Mouse (Mus musculus): ENCODE measurements around the gene Aqp2. TPM values are rescaled to one million over a fixed set of nuclear protein-coding genes. Genes with fewer than 3 reads are reported as not detected.

The Aqp2 gene
- polyA plus RNA-seq, 1 experiment from 2014 or later: not detected

DNA sequence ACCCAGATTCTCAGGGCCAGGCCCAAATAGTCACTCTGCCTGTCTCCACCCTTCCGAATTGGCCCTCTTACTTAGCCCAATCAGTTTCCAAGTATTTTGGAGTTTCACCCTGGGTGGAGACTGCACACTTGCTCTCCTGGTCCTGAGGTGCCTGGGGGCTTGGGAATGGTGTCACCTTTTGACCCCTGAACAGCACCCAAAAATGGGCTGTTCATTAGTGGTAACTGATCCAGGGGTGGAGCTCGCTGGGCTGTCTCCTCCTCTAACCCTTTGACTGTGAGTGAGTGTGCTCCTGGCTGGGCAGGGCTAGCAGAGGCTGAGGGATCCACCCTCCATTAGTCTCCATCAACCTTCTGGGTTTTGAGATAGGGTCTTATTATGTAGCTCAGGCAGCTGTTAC lies 29.0 kb upstream of the Aqp2 start:
- Histone ChIP-seq H3K4me3 (ENCODE audit: low read depth, low read length) (no peak overlapping the region), H3K4me1 (replicated peaks; ENCODE audit: control insufficient read depth, insufficient read depth, low read length) (no peaks in the 10 kb centered on the region), H3K27ac (ENCODE audit: low read depth, low read length) (no peak overlapping the region), H3K4me2 (replicated peaks; ENCODE audit: low read depth, low read length) (no peak overlapping the region), H3K36me3 (ENCODE audit: control insufficient read depth, insufficient read depth, low read length) (no peaks in the 10 kb centered on the region), H3K9ac (ENCODE audit: low read depth, low read length) (no peak overlapping the region), H3K27me3 (ENCODE audit: control insufficient read depth, insufficient read depth, low read length) (no peaks in the 10 kb centered on the region), H3K9me3 (ENCODE audit: control insufficient read depth, low read length) (no peaks in the 10 kb centered on the region)
- no peak for ATAC-seq (ENCODE audit: low FRiP score)
- WGBS: 52% methylated on average over 2 of the region's 2 CpGs
- no peak for DNase-seq (ENCODE audit: low spot score)

DNA sequence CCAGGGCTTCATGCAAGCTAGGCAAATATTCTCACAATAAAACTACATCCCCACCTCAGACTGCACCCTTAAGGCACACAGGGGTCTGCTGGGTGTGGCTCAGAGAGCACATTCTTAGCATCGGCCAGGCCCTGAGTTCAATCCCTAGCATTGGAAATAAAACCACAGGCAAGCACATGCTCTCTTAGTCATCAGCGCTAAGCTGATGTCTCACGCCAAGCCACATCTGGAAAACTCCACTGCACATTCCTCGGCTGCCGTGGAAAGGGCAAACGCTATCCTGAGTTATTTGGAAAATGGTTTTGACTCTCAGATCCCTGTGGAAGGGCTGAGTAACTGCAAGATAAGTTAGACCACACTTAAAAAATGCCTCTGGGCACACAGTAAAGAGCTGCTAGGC lies 25.1 kb upstream of the Aqp2 start:
- DNase-seq (ENCODE audit: low spot score) (no peak), ATAC-seq (ENCODE audit: low FRiP score) (no peak)
- WGBS: 71% methylated on average over 6 of the region's 6 CpGs
- H3K4me2 ChIP-seq (replicated peaks; ENCODE audit: low read depth, low read length): no peak overlapping the region
- no peaks in the 10 kb centered on the region for H3K36me3 ChIP-seq (ENCODE audit: control insufficient read depth, insufficient read depth, low read length)
- H3K9me3 ChIP-seq (ENCODE audit: control insufficient read depth, low read length): no peaks in the 10 kb centered on the region
- no peak overlapping the region for H3K4me3 ChIP-seq (ENCODE audit: low read depth, low read length)
- H3K4me1 ChIP-seq (replicated peaks; ENCODE audit: control insufficient read depth, insufficient read depth, low read length): no peaks in the 10 kb centered on the region
- H3K27ac ChIP-seq (ENCODE audit: low read depth, low read length): no peak overlapping the region
- H3K27me3 ChIP-seq (ENCODE audit: control insufficient read depth, insufficient read depth, low read length): no peaks in the 10 kb centered on the region
- H3K9ac ChIP-seq (ENCODE audit: low read depth, low read length): no peak overlapping the region

DNA sequence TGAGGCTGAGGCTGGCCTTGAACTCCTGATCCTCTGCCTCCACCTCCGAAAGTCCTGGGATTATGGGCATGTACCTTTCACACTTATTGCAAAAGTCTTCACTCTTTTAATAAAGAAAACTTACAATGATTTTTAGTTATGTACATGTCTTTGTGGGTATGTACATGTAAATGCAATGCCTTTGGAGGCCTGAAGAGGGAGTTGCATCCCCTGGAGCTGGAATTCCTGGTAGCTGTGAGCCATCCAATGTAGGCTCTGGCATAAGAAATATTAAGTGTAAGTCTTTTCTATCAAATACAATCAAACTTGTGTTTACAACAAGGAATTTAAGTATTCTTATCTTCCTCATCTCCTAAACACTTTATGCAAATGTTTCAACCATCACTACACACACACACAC lies 19.9 kb upstream of the Aqp2 start:
- no peak for DNase-seq (ENCODE audit: low spot score)

DNA sequence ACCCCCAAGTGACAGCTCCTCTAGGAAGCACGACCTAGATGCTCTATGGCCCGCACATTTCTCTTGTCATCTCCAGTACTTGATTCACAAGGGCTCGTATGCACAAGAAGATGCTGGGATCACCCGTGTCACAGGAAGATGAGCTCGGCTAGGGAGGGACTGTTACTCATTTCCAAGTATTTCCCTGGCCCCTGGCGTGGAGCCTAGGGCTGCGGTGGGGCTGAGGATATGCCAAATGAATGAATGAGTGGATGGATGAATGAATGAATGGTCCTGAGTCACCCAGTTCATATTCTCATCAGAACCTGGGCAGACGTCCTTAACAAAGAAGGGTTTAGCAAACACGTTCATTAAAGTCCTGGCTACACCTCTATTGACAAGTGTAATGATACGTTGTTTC lies 18.6 kb upstream of the Aqp2 start:
- Histone ChIP-seq H3K9me3 (ENCODE audit: control insufficient read depth, low read length) (no peaks in the 10 kb centered on the region), H3K27ac (ENCODE audit: low read depth, low read length) (no peak overlapping the region), H3K27me3 (ENCODE audit: control insufficient read depth, insufficient read depth, low read length) (no peaks in the 10 kb centered on the region), H3K9ac (ENCODE audit: low read depth, low read length) (no peak overlapping the region), H3K36me3 (ENCODE audit: control insufficient read depth, insufficient read depth, low read length) (no peaks in the 10 kb centered on the region), H3K4me1 (replicated peaks; ENCODE audit: control insufficient read depth, insufficient read depth, low read length) (no peaks in the 10 kb centered on the region), H3K4me2 (replicated peaks; ENCODE audit: low read depth, low read length) (no peak overlapping the region), H3K4me3 (ENCODE audit: low read depth, low read length) (no peak overlapping the region)
- DNase-seq (ENCODE audit: low spot score) (no peak), ATAC-seq (ENCODE audit: low FRiP score) (no peak)
- 86% methylated on average over 10 of the region's 10 CpGs for WGBS

More for the DNA sequence above, 19.9 kb upstream of the Aqp2 start:
- no peaks in the 10 kb centered on the region for H3K27me3 ChIP-seq (ENCODE audit: control insufficient read depth, insufficient read depth, low read length)
- no peak for ATAC-seq (ENCODE audit: low FRiP score)
- H3K4me1 ChIP-seq (replicated peaks; ENCODE audit: control insufficient read depth, insufficient read depth, low read length): no peaks in the 10 kb centered on the region
- no peak overlapping the region for H3K27ac ChIP-seq (ENCODE audit: low read depth, low read length)
- H3K9me3 ChIP-seq (ENCODE audit: control insufficient read depth, low read length): no peaks in the 10 kb centered on the region
- no peak overlapping the region for H3K4me2 ChIP-seq (replicated peaks; ENCODE audit: low read depth, low read length)
- no peak overlapping the region for H3K4me3 ChIP-seq (ENCODE audit: low read depth, low read length)
- H3K36me3 ChIP-seq (ENCODE audit: control insufficient read depth, insufficient read depth, low read length): no peaks in the 10 kb centered on the region
- H3K9ac ChIP-seq (ENCODE audit: low read depth, low read length): no peak overlapping the region
- WGBS: 92% methylated on average over 1 of the region's 1 CpGs

DNA sequence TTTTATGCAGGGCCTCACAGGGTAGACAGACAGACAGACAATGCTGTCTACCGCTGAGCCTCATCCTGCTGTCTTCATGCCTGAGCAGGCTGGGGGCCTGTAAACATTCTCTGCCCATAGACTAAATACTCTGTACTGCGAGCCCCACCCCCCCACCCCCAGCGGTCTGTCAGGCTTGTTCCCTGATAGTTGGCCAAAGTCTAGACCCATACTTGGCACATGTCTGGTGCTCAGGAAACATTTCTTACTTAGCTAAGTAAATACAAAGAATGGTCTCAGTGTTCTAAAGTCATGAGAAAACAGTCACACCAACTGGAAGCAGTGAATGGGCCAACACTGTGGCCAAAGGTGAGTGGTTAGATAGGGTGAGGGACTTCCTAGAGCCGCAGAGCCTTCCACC lies 11.5 kb upstream of the Aqp2 start:
- no peak overlapping the region for H3K4me2 ChIP-seq (replicated peaks; ENCODE audit: low read depth, low read length)
- no peaks in the 10 kb centered on the region for H3K9me3 ChIP-seq (ENCODE audit: control insufficient read depth, low read length)
- 75% methylated on average over 4 of the region's 4 CpGs for WGBS
- no peak for ATAC-seq (ENCODE audit: low FRiP score)
- H3K36me3 ChIP-seq (ENCODE audit: control insufficient read depth, insufficient read depth, low read length): no peaks in the 10 kb centered on the region
- H3K9ac ChIP-seq (ENCODE audit: low read depth, low read length): no peak overlapping the region
- no peak for DNase-seq (ENCODE audit: low spot score)
- H3K4me1 ChIP-seq (replicated peaks; ENCODE audit: control insufficient read depth, insufficient read depth, low read length): no peaks in the 10 kb centered on the region
- no peak overlapping the region for H3K27ac ChIP-seq (ENCODE audit: low read depth, low read length)
- H3K4me3 ChIP-seq (ENCODE audit: low read depth, low read length): no peak overlapping the region
- no peaks in the 10 kb centered on the region for H3K27me3 ChIP-seq (ENCODE audit: control insufficient read depth, insufficient read depth, low read length)

GRCm38 (mm10) chr15:99568682-99569081 lies 10.2 kb upstream of the Aqp2 start:
- Histone ChIP-seq H3K9ac (ENCODE audit: low read depth, low read length) (no peak overlapping the region), H3K9me3 (ENCODE audit: control insufficient read depth, low read length) (no peaks in the 10 kb centered on the region), H3K36me3 (ENCODE audit: control insufficient read depth, insufficient read depth, low read length) (no peaks in the 10 kb centered on the region), H3K27ac (ENCODE audit: low read depth, low read length) (no peak overlapping the region), H3K4me3 (ENCODE audit: low read depth, low read length) (no peak overlapping the region), H3K27me3 (ENCODE audit: control insufficient read depth, insufficient read depth, low read length) (no peaks in the 10 kb centered on the region), H3K4me1 (replicated peaks; ENCODE audit: control insufficient read depth, insufficient read depth, low read length) (no peaks in the 10 kb centered on the region), H3K4me2 (replicated peaks; ENCODE audit: low read depth, low read length) (no peak overlapping the region)
- WGBS: 63% methylated on average over 6 of the region's 6 CpGs
- DNase-seq (ENCODE audit: low spot score): no peak
- ATAC-seq (ENCODE audit: low FRiP score): no peak

- ATAC-seq (ENCODE audit: low FRiP score): no peak
- no peak overlapping the region for H3K27ac ChIP-seq (ENCODE audit: low read depth, low read length)
- H3K36me3 ChIP-seq (ENCODE audit: control insufficient read depth, insufficient read depth, low read length): no peaks in the 10 kb centered on the region
- no peaks in the 10 kb centered on the region for H3K9me3 ChIP-seq (ENCODE audit: control insufficient read depth, low read length)
- DNase-seq (ENCODE audit: low spot score): no peak
- H3K4me2 ChIP-seq (replicated peaks; ENCODE audit: low read depth, low read length): no peak overlapping the region
- 77% methylated on average over 10 of the region's 10 CpGs for WGBS
- H3K27me3 ChIP-seq (ENCODE audit: control insufficient read depth, insufficient read depth, low read length): no peaks in the 10 kb centered on the region
- H3K4me1 ChIP-seq (replicated peaks; ENCODE audit: control insufficient read depth, insufficient read depth, low read length): no peaks in the 10 kb centered on the region
- no peak overlapping the region for H3K4me3 ChIP-seq (ENCODE audit: low read depth, low read length)
- H3K9ac ChIP-seq (ENCODE audit: low read depth, low read length): no peak overlapping the region
These were observed 9.7 kb upstream of the Aqp2 start for GRCm38 (mm10) chr15:99569123-99569522.

DNA sequence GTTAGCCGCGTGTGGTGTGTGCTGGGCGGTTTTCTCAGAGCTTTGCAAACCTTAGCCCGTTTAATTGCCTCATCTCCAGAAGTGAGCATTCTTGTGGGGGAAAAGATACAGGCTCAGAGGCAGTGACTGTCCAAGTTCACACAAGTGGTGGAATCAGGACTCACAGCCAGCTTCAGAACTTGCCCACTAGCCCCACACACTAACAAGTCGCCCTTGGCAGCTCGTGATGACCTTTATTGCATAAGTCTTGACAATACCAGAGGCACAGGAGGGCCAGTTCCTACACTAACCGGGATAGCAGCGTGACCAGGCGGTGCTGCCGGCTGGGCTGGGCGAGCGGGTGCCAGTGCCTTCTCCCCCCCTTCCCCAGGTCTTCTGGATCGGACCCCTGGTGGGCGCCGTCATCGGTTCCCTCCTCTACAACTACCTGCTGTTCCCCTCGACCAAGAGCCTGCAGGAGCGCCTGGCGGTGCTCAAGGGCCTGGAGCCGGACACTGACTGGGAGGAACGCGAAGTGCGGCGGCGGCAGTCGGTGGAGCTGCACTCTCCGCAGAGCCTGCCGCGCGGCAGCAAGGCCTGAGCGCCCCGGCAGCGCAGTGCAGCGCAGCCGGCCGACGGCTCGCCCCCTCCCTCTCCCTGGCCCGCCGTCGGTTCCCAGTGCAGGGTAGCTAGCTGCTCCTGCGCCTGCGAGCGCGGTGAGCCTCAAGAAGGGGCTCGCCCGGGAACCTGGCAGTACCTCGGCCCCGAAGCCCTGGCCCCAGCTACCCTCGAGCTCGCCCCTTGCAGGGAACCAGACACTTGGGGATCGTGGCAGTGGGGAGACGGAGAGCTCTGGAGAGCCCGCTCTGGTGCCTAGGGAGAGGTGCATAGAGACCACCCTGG lies 4.8 kb downstream of the Aqp2 start:
- no peaks in the 10 kb centered on the region for H3K36me3 ChIP-seq (ENCODE audit: control insufficient read depth, insufficient read depth, low read length)
- H3K4me3 ChIP-seq (ENCODE audit: low read depth, low read length): peak overlapping the region; percentile 31
- H3K27ac ChIP-seq (ENCODE audit: low read depth, low read length): no peak overlapping the region
- peak overlapping the region; percentile 37; the same call in 1 of the 2 replicates for H3K9ac ChIP-seq (ENCODE audit: low read depth, low read length)
- H3K27me3 ChIP-seq (ENCODE audit: control insufficient read depth, insufficient read depth, low read length): peaks cover 58% of the 10 kb centered on the region
- H3K4me2 ChIP-seq (replicated peaks; ENCODE audit: low read depth, low read length): peak overlapping the region; percentile 55
- peaks cover 10% of the 10 kb centered on the region for H3K4me1 ChIP-seq (replicated peaks; ENCODE audit: control insufficient read depth, insufficient read depth, low read length)
- WGBS: 3% methylated on average over 52 of the region's 54 CpGs
- H3K9me3 ChIP-seq (ENCODE audit: control insufficient read depth, low read length): no peaks in the 10 kb centered on the region
- DNase-seq (ENCODE audit: low spot score): peak; percentile 72
- peak; percentile 49 for ATAC-seq (ENCODE audit: low FRiP score)
